Mouse (Mus musculus) limb, embryonic 11.5 days (tissue): ENCODE measurements around the gene Cct4. TPM values are rescaled to one million over a fixed set of nuclear protein-coding genes. Genes with fewer than 3 reads are reported as not detected.
A peak's percentile ranks its signal among the peaks of the same experiment; 100 is the strongest.

Source experiments
- ATAC-seq: fragments of 200-750 bp; cut with Nextera tagmentation; 2 replicates; pipeline ENCODE4 v1.8.0; 2017; ENCODE audit warnings: low read depth; ENCODE audit not compliant: insufficient number of reproducible peaks, low FRiP score, low TSS enrichment
- DNase-seq: peaks from one replicate; pipeline ENCODE4 v3.0.0-alpha.2; 2015; ENCODE audit warnings: low spot score
- H3K27ac ChIP-seq: fragments of 300-500 bp; sonication (generic); replicated peaks from 2 replicates; pipeline ENCODE4 v1.5.1; 2014; ENCODE audit warnings: low read depth, mild to moderate bottlenecking, low read length
- H3K27me3 ChIP-seq: fragments of 300-500 bp; sonication (generic); 2 replicates; pipeline ENCODE4 v1.6.1; 2014; ENCODE audit warnings: mild to moderate bottlenecking, low read length, mixed read lengths; ENCODE audit not compliant: control insufficient read depth, insufficient read depth
- H3K36me3 ChIP-seq: fragments of 300-500 bp; sonication (generic); 2 replicates; pipeline ENCODE4 v1.6.1; 2014; ENCODE audit warnings: mild to moderate bottlenecking, low read length, moderate library complexity, mixed read lengths; ENCODE audit not compliant: control insufficient read depth, insufficient read depth
- H3K4me1 ChIP-seq: fragments of 300-500 bp; sonication (generic); 2 replicates; pipeline ENCODE4 v1.6.1; 2014; ENCODE audit warnings: low read length, mixed read lengths; ENCODE audit not compliant: control insufficient read depth, insufficient read depth
- H3K4me2 ChIP-seq: fragments of 300-500 bp; sonication (generic); 2 replicates; pipeline ENCODE4 v1.6.1; 2014; ENCODE audit warnings: low read depth, mild to moderate bottlenecking, moderate library complexity; ENCODE audit not compliant: severe bottlenecking
- H3K4me3 ChIP-seq: fragments of 300-500 bp; sonication (generic); 2 replicates; pipeline ENCODE4 v1.5.1; 2014; ENCODE audit warnings: low read depth, low read length
- H3K9ac ChIP-seq: fragments of 300-500 bp; sonication (generic); 2 replicates; pipeline ENCODE4 v1.6.1; 2014; ENCODE audit warnings: mild to moderate bottlenecking, low read length
- H3K9me3 ChIP-seq: fragments of 300-500 bp; sonication (generic); 2 replicates; pipeline ENCODE4 v1.6.1; 2016; ENCODE audit warnings: low read length; ENCODE audit not compliant: control insufficient read depth
- WGBS: fragments of 180-500 bp; shearing (Covaris S2); extraction: QIAGEN DNeasy Blood & Tissue Kit; methylation state at CpG from one replicate; pipeline ENCODE4 v1.1.7; 2014; 5-methylcytosine and 5-hydroxymethylcytosine counted together
- polyA plus RNA-seq: library from polyadenylated mRNA; unstranded; fragments of >200 nt; fragmentation: Nextera tagmentation; extraction: Ambion mirVana; gene quantifications from 2 replicates; pipeline ENCODE4 v1.2.1, GENCODE M21; 2014

Gene Cct4
- polyA plus RNA-seq, 1 experiment from 2014 or later, result 417 TPM

DNA sequence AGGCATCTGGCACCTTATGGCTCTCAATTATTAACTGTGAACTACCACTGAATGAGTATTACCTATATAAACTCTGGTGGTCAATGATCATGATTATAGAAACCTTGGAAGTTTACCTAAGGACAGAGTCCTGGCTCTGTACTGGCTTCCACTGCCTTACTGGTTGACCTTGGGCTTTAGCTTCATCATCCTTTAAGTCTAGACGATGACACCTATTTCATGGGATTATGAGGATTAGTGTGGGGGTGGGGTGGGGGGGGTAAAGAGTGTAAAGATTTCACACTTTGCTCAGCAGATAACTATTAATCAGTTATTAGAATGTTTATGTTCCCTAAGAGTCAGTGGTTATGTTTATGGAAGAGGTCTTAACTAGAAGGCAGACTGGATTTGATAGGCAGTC is 533 bp upstream of the Cct4 start:
- H3K27me3 ChIP-seq, result no peaks in the 10 kb centered on the region
- no peak for ATAC-seq
- peaks cover 9% of the 10 kb centered on the region for H3K4me1 ChIP-seq
- H3K4me2 ChIP-seq, result peak overlapping the region; percentile 92
- DNase-seq, result no peak
- no peak overlapping the region for H3K27ac ChIP-seq
- H3K9me3 ChIP-seq, result no peaks in the 10 kb centered on the region
- H3K4me3 ChIP-seq, result peak overlapping the region; percentile 63
- peak overlapping the region; percentile 76; the same call in 1 of the 2 replicates for H3K9ac ChIP-seq
- WGBS, result 50% methylated on average over 1 of the region's 1 CpGs
- no peaks in the 10 kb centered on the region; the same call in 1 of the 2 replicates for H3K36me3 ChIP-seq

DNA sequence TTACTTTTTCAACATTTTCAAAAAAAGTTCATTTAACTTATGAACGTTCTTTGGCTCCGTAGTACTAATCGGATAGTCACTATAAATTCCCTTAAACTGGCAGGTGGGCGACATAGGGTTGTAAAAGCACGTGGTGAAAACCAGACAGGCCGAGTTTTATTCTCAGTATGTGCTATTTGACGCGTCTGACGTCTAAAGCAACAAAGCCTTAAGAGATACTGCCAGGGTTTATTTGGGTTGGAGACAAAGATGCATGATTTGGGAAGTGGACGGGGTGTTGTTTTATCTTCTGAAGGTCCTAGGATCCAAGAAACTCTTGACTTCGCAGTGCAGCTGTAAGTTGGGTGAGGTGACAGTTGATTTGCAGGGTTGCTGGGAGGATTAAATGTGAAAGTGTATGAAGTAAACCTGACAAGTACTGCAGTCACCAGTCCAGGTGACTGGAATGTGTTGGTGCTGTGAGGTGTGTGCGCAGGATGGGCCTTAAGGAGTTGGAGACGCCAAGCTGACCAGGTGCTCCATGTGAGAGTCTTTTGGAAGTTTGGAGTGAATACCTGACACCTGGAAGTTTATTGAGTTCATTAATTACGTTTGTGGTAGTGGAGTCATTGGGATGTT is 1.0 kb downstream of the Cct4 start:
- WGBS, result 10% methylated on average over 14 of the region's 14 CpGs

DNA sequence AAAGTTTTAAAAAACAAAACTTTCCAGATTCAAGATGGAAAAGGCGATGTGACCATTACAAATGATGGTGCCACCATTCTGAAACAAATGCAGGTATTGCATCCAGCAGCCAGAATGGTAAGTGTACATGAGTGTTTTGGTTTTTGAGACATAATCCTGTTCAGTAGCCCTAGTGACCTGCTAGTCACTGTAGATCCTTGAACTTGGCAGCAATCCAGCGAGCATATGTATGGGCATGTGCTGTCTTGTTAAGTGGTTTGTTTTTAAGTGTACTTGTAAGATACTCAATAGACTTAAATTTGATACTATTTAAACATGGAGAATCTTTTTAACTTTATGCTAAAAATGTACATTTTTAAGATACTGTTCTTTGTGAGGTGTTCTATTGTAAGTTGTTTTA is 4.0 kb downstream of the Cct4 start:
- ATAC-seq (no peak), DNase-seq (no peak)
- H3K9me3 ChIP-seq, result no peaks in the 10 kb centered on the region
- peaks cover 19% of the 10 kb centered on the region for H3K36me3 ChIP-seq
- no peak overlapping the region for H3K27ac ChIP-seq
- no peaks in the 10 kb centered on the region for H3K27me3 ChIP-seq
- H3K9ac ChIP-seq, result no peak overlapping the region
- no peak overlapping the region for H3K4me2 ChIP-seq
- peaks cover 9% of the 10 kb centered on the region for H3K4me1 ChIP-seq
- 96% methylated on average over 2 of the region's 2 CpGs for WGBS
- no peak overlapping the region for H3K4me3 ChIP-seq

More for the DNA sequence above, 1.0 kb downstream of the Cct4 start:
- Histone ChIP-seq H3K27ac (no peak overlapping the region), H3K36me3 (peaks cover 7% of the 10 kb centered on the region; the same call in 1 of the 2 replicates), H3K9ac (peak overlapping the region; percentile 76), H3K4me1 (peaks cover 9% of the 10 kb centered on the region), H3K4me3 (peak overlapping the region; percentile 63), H3K4me2 (peak overlapping the region; percentile 92), H3K27me3 (no peaks in the 10 kb centered on the region), H3K9me3 (no peaks in the 10 kb centered on the region)
- DNase-seq, result no peak
- no peak for ATAC-seq

- Histone ChIP-seq H3K9me3 (no peaks in the 10 kb centered on the region), H3K36me3 (peaks cover 21% of the 10 kb centered on the region), H3K27ac (no peak overlapping the region), H3K4me2 (no peak overlapping the region), H3K9ac (no peak overlapping the region), H3K4me1 (peaks cover 9% of the 10 kb centered on the region), H3K4me3 (no peak overlapping the region), H3K27me3 (no peaks in the 10 kb centered on the region)
- 92% methylated on average over 4 of the region's 4 CpGs for WGBS
- ATAC-seq (no peak), DNase-seq (no peak)
Measured at GRCm38 (mm10) chr11:22995461-22995860, 5.1 kb downstream of the Cct4 start.

DNA sequence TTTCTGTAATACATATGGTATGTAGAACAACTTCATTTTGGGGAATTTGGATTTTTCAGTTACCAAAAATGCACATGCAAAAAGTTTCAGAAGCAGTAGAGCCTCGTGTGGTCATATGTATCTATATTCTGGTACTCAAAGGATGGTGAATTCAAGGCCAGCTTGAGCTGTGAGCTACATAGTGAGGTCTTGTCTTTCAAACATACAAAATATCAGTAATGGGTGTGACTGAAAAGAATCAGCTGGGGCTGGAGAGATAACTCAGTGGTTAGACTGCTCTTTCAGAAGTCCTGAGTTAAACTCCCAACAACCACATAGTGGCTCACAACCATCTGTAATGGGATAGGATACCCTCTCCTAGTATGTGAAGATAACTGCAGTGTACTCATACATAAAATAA is 8.0 kb downstream of the Cct4 start:
- H3K27me3 ChIP-seq, result no peaks in the 10 kb centered on the region
- no peak overlapping the region for H3K4me2 ChIP-seq
- no peak overlapping the region for H3K4me3 ChIP-seq
- H3K27ac ChIP-seq, result no peak overlapping the region
- H3K9ac ChIP-seq, result no peak overlapping the region
- DNase-seq, result no peak
- no peaks in the 10 kb centered on the region for H3K4me1 ChIP-seq
- peaks cover 27% of the 10 kb centered on the region for H3K36me3 ChIP-seq
- WGBS, result 91% methylated on average over 1 of the region's 1 CpGs
- no peak for ATAC-seq
- H3K9me3 ChIP-seq, result no peaks in the 10 kb centered on the region

DNA sequence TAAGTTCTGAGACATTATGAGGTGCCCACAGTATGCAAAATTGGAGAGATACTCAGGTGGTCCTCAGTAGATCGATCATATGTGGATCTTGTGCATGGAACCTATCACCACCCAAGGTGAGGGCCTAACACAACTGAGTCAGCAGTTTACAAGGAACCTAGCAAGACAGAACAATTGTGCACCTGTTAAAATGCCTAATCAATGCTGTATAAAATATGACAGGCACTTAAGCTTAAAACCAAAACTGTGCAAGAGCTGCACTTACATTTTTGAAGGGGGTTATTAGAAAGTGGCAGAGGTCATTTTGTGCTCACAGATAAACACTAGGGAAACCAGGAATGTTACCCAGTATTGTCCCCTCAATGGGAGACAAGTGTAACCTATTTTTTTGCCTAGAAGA is 15.0 kb downstream of the Cct4 start:
- DNase-seq (no peak), ATAC-seq (no peak)
- no peaks in the 10 kb centered on the region for H3K4me1 ChIP-seq
- H3K36me3 ChIP-seq, result peaks cover 10% of the 10 kb centered on the region; the same call in 1 of the 2 replicates
- H3K4me3 ChIP-seq, result no peak overlapping the region
- H3K9me3 ChIP-seq, result no peaks in the 10 kb centered on the region
- WGBS, result 94% methylated on average over 1 of the region's 1 CpGs
- H3K27ac ChIP-seq, result no peak overlapping the region
- no peaks in the 10 kb centered on the region for H3K27me3 ChIP-seq
- no peak overlapping the region for H3K9ac ChIP-seq
- no peak overlapping the region for H3K4me2 ChIP-seq

DNA sequence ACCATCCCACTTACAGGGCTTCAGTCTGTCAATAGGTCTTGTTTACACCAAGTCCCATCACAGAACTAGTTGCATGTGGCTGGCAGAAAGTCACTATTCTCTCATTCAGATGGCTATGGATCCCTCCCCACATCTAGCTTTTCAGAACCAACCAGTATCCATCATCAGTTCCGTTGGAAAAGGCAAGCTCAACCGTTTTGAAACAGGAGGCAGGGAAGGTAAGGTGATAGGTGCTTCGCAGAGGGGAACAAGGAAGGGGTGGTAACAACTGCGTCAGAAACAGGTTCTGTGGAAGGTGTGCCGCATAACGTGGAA is 16.8 kb downstream of the Cct4 start:
- ATAC-seq (no peak; the same call in 1 of the 2 replicates), DNase-seq (no peak)
- Histone ChIP-seq H3K4me3 (peak overlapping the region; percentile 54), H3K9me3 (no peaks in the 10 kb centered on the region), H3K4me1 (no peaks in the 10 kb centered on the region), H3K27ac (peak overlapping the region; percentile 40; the same call in 1 of the 2 replicates), H3K36me3 (peaks cover 4% of the 10 kb centered on the region; the same call in 1 of the 2 replicates), H3K4me2 (peak overlapping the region; percentile 82), H3K27me3 (no peaks in the 10 kb centered on the region), H3K9ac (no peak overlapping the region)
- 4% methylated on average over 6 of the region's 6 CpGs for WGBS

DNA sequence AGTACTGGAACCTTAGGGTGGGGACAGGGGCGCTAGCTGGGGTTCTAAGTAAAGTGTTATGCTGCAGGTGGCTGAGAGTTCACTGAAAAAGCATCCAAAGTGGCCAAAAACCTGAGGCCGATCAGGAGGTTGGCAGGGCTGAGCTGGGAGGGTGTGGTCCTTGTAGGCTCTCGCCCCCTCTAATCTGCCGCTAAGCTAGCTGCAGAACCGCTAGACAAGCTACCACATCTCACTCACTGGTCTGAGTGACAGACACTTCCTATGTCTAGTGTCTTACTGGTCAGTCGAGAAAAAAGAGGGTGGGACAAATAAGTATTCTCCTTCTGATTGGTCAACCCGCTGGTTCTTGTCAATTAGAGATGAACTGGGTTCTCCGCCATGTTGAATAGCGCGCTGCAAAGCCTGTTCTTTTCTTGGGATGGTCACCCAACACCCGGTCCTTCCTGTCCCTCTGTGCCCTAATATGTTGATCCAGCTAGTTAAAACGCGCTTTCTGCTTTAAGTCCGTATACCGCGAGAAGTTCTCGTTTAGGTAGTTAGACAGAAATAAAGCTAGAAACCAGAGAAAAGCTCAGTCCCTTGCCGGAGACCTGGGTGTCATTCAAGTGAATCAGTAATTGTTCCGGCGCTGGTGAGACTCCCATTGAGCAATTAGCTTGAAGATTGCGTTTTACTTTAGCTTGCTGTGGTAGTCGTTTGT is 17.3 kb downstream of the Cct4 start, which contains the start of gene Fam161a:
TSS of gene Fam161a (plus strand) at position 51 of the 700 bp plus-strand sequence.
- peak within 1 kb of the TSS; percentile 54 for H3K4me3 ChIP-seq
- under 1% methylated on average over 22 of the region's 22 CpGs for WGBS
- peak within 1 kb of the TSS; percentile 72 for H3K9ac ChIP-seq
- peak within 1 kb of the TSS; percentile 82 for H3K4me2 ChIP-seq
- peaks cover 4% of the 10 kb centered on the region; the same call in 1 of the 2 replicates for H3K36me3 ChIP-seq
- H3K4me1 ChIP-seq, result no peaks in the 10 kb centered on the region
- H3K9me3 ChIP-seq, result no peaks in the 10 kb centered on the region
- peak; percentile 70 for DNase-seq
- ATAC-seq, result peak; percentile 87
- H3K27ac ChIP-seq, result peak within 1 kb of the TSS; percentile 47; the same call in 1 of the 2 replicates
- no peaks in the 10 kb centered on the region for H3K27me3 ChIP-seq
